9 mouse cellular contexts compared by ENCODE assay signal in genomic region chr5:137481138-137481537, GRCm38 (mm10). TPM values are rescaled to one million over a fixed set of nuclear protein-coding genes. Genes with fewer than 3 reads are reported as not detected.
DNase-seq lines count a peak whose midpoint lies in the region; ATAC-seq lines count a peak whose summit lies in the region.
"Had no signal": no experiment of that assay in that cellular context is flagged by ENCODE, and none has a peak within 500 bp of the region (broad histone marks: within the 10 kb centered on the region; RNA-seq: fewer than 3 reads in every experiment).

No protein-coding gene starts in this region.

- no peak overlapping the region for H3K27ac ChIP-seq in heart, embryonic 12.5 days (ENCODE audit: poor library complexity, severe bottlenecking)
- no peak overlapping the region for H3K27ac ChIP-seq in neural tube, embryonic 11.5 days (ENCODE audit: low read depth, low read length)
- H3K27ac ChIP-seq: embryonic facial prominence, embryonic 12.5 days had no signal

- no peak for ATAC-seq in heart, embryonic 12.5 days (ENCODE audit: insufficient number of reproducible peaks, low FRiP score)
- no peak for ATAC-seq in neural tube, embryonic 11.5 days (ENCODE audit: insufficient read depth, low FRiP score, low TSS enrichment)

- peaks cover 15% of the 10 kb centered on the region for H3K4me1 ChIP-seq in heart, embryonic 12.5 days (replicated peaks)
- peaks cover 10% of the 10 kb centered on the region for H3K4me1 ChIP-seq in neural tube, embryonic 11.5 days (ENCODE audit: control insufficient read depth, insufficient read depth, low read length)

- no peak overlapping the region for H3K4me2 ChIP-seq in heart, embryonic 12.5 days
- no peak overlapping the region for H3K4me2 ChIP-seq in neural tube, embryonic 11.5 days (ENCODE audit: low read depth)
- H3K4me2 ChIP-seq: embryonic facial prominence, embryonic 12.5 days had no signal

- H3K36me3 ChIP-seq in heart, embryonic 12.5 days, result no peaks in the 10 kb centered on the region
- H3K36me3 ChIP-seq in neural tube, embryonic 11.5 days (ENCODE audit: control insufficient read depth, insufficient read depth, low read length), result no peaks in the 10 kb centered on the region
- H3K36me3 ChIP-seq: embryonic facial prominence, embryonic 12.5 days had no signal

- H3K9me3 ChIP-seq in heart, embryonic 12.5 days (replicated peaks), result no peaks in the 10 kb centered on the region
- H3K9me3 ChIP-seq in neural tube, embryonic 11.5 days (ENCODE audit: control insufficient read depth, low read length), result no peaks in the 10 kb centered on the region
- H3K9me3 ChIP-seq: embryonic facial prominence, embryonic 12.5 days had no signal

- H3K4me3 ChIP-seq in heart, embryonic 12.5 days, result no peak overlapping the region
- no peak overlapping the region for H3K4me3 ChIP-seq in neural tube, embryonic 11.5 days (ENCODE audit: low read depth, low read length)
- H3K4me3 ChIP-seq: embryonic facial prominence, embryonic 12.5 days had no signal

- peak; percentile 95 for DNase-seq in heart, adult 11 months
- DNase-seq in adrenal gland, adult (ENCODE audit: inconsistent age in 2 of 2, low spot score in 1 of 2), result peak; percentile 71 to 92
- DNase-seq in embryo, embryonic 10.5 days (ENCODE audit: low spot score), result peak; percentile 95
- DNase-seq in heart, postnatal 36 days, result peak; percentile 81 to 90
- DNase-seq in left cerebral cortex, postnatal 25 days (ENCODE audit: low spot score in 2 of 2), result peak; percentile 64 to 75
- DNase-seq in neural tube, embryonic 11.5 days (ENCODE audit: low spot score), result peak; percentile 79
- peak; percentile 51 for DNase-seq in thymus, postnatal 0 days (ENCODE audit: low spot score)

- H3K9ac ChIP-seq in heart, embryonic 12.5 days, result no peak overlapping the region
- H3K9ac ChIP-seq in neural tube, embryonic 11.5 days (ENCODE audit: low read length), result no peak overlapping the region
- H3K9ac ChIP-seq: embryonic facial prominence, embryonic 12.5 days had no signal

- H3K27me3 ChIP-seq in heart, embryonic 12.5 days (replicated peaks), result peaks cover 34% of the 10 kb centered on the region
- H3K27me3 ChIP-seq in neural tube, embryonic 11.5 days (ENCODE audit: control insufficient read depth, insufficient read depth, low read length), result no peaks in the 10 kb centered on the region

- intact Hi-C loops in heart, postnatal 36 days (cut with DNase I), result loop anchor here (5.0 kb wide), 1 partner anchor 281 kb away; no protein-coding TSS in a partner anchor
- intact Hi-C loops in left cerebral cortex, postnatal 25 days (cut with DNase I), result no loop called here

RNA-seq across cellular contexts. Expression of gene Zan, which starts 4.3 kb away (rescaled TPM):
- 0.04 TPM in 2 replicates for polyA plus RNA-seq in heart, embryonic 12.5 days (2016; fragmentation: Nextera tagmentation; extraction: Ambion mirVana)
- not detected for total RNA-seq in heart, postnatal 36 days (2021)
- under 1 TPM; 0.16 to 0.32 TPM for total RNA-seq in left cerebral cortex, postnatal 25 days (2021)
- 0.05 TPM in 1 of 2 replicates, not detected in the other for polyA plus RNA-seq in neural tube, embryonic 11.5 days (2014; fragmentation: Nextera tagmentation; extraction: Ambion mirVana)
- 0.01 and 0.08 TPM in 2 replicates for polyA plus RNA-seq in thymus, postnatal 0 days (2015; fragmentation: Nextera tagmentation; extraction: Ambion mirVana)

RNA-seq across cellular contexts. Expression of gene Pop7, which starts 21.2 kb away (rescaled TPM):
- 44.0 and 44.1 TPM in 2 replicates for polyA plus RNA-seq in heart, embryonic 12.5 days (2016; fragmentation: Nextera tagmentation; extraction: Ambion mirVana)
- 10 to 100 TPM; 13.1 to 14.1 TPM for total RNA-seq in heart, postnatal 36 days (2021)
- total RNA-seq in left cerebral cortex, postnatal 25 days (2021), result 10 to 100 TPM; 30.2 to 37.0 TPM
- 53.9 and 57.9 TPM in 2 replicates for polyA plus RNA-seq in neural tube, embryonic 11.5 days (2014; fragmentation: Nextera tagmentation; extraction: Ambion mirVana)
- polyA plus RNA-seq in thymus, postnatal 0 days (2015; fragmentation: Nextera tagmentation; extraction: Ambion mirVana), result 84.6 and 90.0 TPM in 2 replicates

RNA-seq across cellular contexts. Expression of gene Gigyf1, which starts 37.2 kb away (rescaled TPM):
- 9.9 and 10.1 TPM in 2 replicates for polyA plus RNA-seq in heart, embryonic 12.5 days (2016; fragmentation: Nextera tagmentation; extraction: Ambion mirVana)
- total RNA-seq in heart, postnatal 36 days (2021), result 10 to 100 TPM; 29.5 to 35.4 TPM
- total RNA-seq in left cerebral cortex, postnatal 25 days (2021), result 10 to 100 TPM; 39.9 to 48.6 TPM
- polyA plus RNA-seq in neural tube, embryonic 11.5 days (2014; fragmentation: Nextera tagmentation; extraction: Ambion mirVana), result 9.5 and 10.6 TPM in 2 replicates
- 10.5 and 15.9 TPM in 2 replicates for polyA plus RNA-seq in thymus, postnatal 0 days (2015; fragmentation: Nextera tagmentation; extraction: Ambion mirVana)

RNA-seq across cellular contexts. Expression of gene Epo, which starts 51.9 kb away (rescaled TPM):
- not detected in 2 replicates for polyA plus RNA-seq in heart, embryonic 12.5 days (2016; fragmentation: Nextera tagmentation; extraction: Ambion mirVana)
- total RNA-seq in heart, postnatal 36 days (2021), result not detected
- total RNA-seq in left cerebral cortex, postnatal 25 days (2021), result not detected
- 0.34 and 0.51 TPM in 2 replicates for polyA plus RNA-seq in neural tube, embryonic 11.5 days (2014; fragmentation: Nextera tagmentation; extraction: Ambion mirVana)
- polyA plus RNA-seq in thymus, postnatal 0 days (2015; fragmentation: Nextera tagmentation; extraction: Ambion mirVana), result not detected in 2 replicates

RNA-seq across cellular contexts. Expression of gene Gnb2, which starts 52.2 kb away (rescaled TPM):
- 277 and 287 TPM in 2 replicates for polyA plus RNA-seq in heart, embryonic 12.5 days (2016; fragmentation: Nextera tagmentation; extraction: Ambion mirVana)
- 100 to 1,000 TPM; 245 to 248 TPM for total RNA-seq in heart, postnatal 36 days (2021)
- total RNA-seq in left cerebral cortex, postnatal 25 days (2021), result 100 to 1,000 TPM; 662 to 684 TPM
- polyA plus RNA-seq in neural tube, embryonic 11.5 days (2014; fragmentation: Nextera tagmentation; extraction: Ambion mirVana), result 449 and 479 TPM in 2 replicates
- 425 and 451 TPM in 2 replicates for polyA plus RNA-seq in thymus, postnatal 0 days (2015; fragmentation: Nextera tagmentation; extraction: Ambion mirVana)
